Mouse (Mus musculus) liver, embryonic 14.5 days (tissue): ENCODE results near the gene Rftn1. TPM values are rescaled to one million over a fixed set of nuclear protein-coding genes. Genes with fewer than 3 reads are reported as not detected.

Experiments
- ATAC-seq: fragments of 200-750 bp; cut with Nextera tagmentation; 2 replicates; pipeline ENCODE4 v1.8.0; 2017; ENCODE audit warnings: moderate number of reproducible peaks, mild to moderate bottlenecking, moderate library complexity; ENCODE audit not compliant: insufficient read depth
- DNase-seq, 3 experiments: peaks; one replicate each; pipeline ENCODE4 v3.0.0-alpha.2; 2012 to 2013; ENCODE audit warnings: low read depth in 3 of 3, low spot score in 3 of 3
- H3K27ac ChIP-seq: fragments of 300-500 bp; sonication (generic); 2 replicates; pipeline ENCODE4 v1.5.1; 2014; ENCODE audit warnings: moderate library complexity, mild to moderate bottlenecking, control low read depth, inconsistent platforms
- H3K27me3 ChIP-seq: fragments of 300-500 bp; sonication (generic); 2 replicates; pipeline ENCODE4 v1.6.1; 2014; ENCODE audit warnings: mild to moderate bottlenecking, low read length, moderate library complexity; ENCODE audit not compliant: control insufficient read depth, insufficient read depth
- H3K36me3 ChIP-seq: fragments of 300-500 bp; sonication (generic); replicated peaks from 2 replicates; pipeline ENCODE4 v1.6.1; 2014; ENCODE audit warnings: low read depth; ENCODE audit not compliant: control insufficient read depth, insufficient read depth
- H3K4me1 ChIP-seq, 2 experiments: fragments of 200-500 bp in 1 of 2; fragments of 300-500 bp in 1 of 2; sonication (generic) in 1 of 2; replicated peaks; 2 replicates each; pipeline ENCODE4 v1.6.1; 2012 to 2014; ENCODE audit warnings: antibody characterized with exemption in 1 of 2, inconsistent platforms in 1 of 2, low read length in 1 of 2; ENCODE audit not compliant: control insufficient read depth in 2 of 2, insufficient read depth in 2 of 2
- H3K4me2 ChIP-seq: fragments of 300-500 bp; sonication (generic); 2 replicates; pipeline ENCODE4 v1.6.1; 2014; ENCODE audit warnings: low read depth, mild to moderate bottlenecking, control low read depth, moderate library complexity
- H3K4me3 ChIP-seq, 2 experiments: fragments of 200-500 bp in 1 of 2; fragments of 300-500 bp in 1 of 2; sonication (generic) in 1 of 2; 2 replicates each; pipeline ENCODE4 v1.5.1; 2012 to 2014; ENCODE audit warnings: low read depth in 2 of 2, low read length in 2 of 2, mild to moderate bottlenecking in 2 of 2, control low read depth in 1 of 2, inconsistent platforms in 1 of 2, moderate library complexity in 1 of 2; ENCODE audit not compliant: insufficient read depth in 1 of 2
- H3K9ac ChIP-seq: fragments of 300-500 bp; sonication (generic); replicated peaks from 2 replicates; pipeline ENCODE4 v1.6.1; 2014; ENCODE audit warnings: mild to moderate bottlenecking, control low read depth, moderate library complexity
- H3K9me3 ChIP-seq: fragments of 300-500 bp; sonication (generic); 2 replicates; pipeline ENCODE4 v1.6.1; 2016; ENCODE audit warnings: low read length, mixed read lengths; ENCODE audit not compliant: control insufficient read depth
- CTCF ChIP-seq: IDR thresholded peaks from 2 replicates; pipeline ENCODE4 v1.5.1; 2016; ENCODE audit warnings: antibody characterized with exemption, low read depth, control low read depth
- EP300 ChIP-seq: IDR thresholded peaks from 2 replicates; pipeline ENCODE4 v1.6.1; 2016; ENCODE audit warnings: antibody characterized with exemption, low read depth
- WGBS: fragments of 180-500 bp; shearing (Covaris S2); extraction: QIAGEN DNeasy Blood & Tissue Kit; methylation state at CpG from one replicate; pipeline ENCODE4 v1.1.7; 2014; ENCODE audit not compliant: insufficient replicate concordance; 5-methylcytosine and 5-hydroxymethylcytosine counted together
- polyA plus RNA-seq, 2 experiments: library from polyadenylated mRNA; depleted of rRNA in 1 of 2; stranded (reverse) in 1 of 2; unstranded in 1 of 2; fragments of >200 nt; fragmentation: Nextera tagmentation in 1 of 2; extraction: Ambion mirVana in 1 of 2; gene quantifications; 2 replicates each; pipeline versions ENCODE4 v1.2.1 to v1.2.3; 2012 to 2014

Rftn1 gene
- polyA plus RNA-seq, 2 experiments = 2.2 to 3.2 TPM

- no peak overlapping the region for H3K4me2 ChIP-seq
Measured at GRCm38 (mm10) chr17:50201828-50202445, 11.5 kb upstream of the Rftn1 start.

GRCm38 (mm10) chr17:50199075-50199850 lies 8.8 kb upstream of the Rftn1 start:
- TF ChIP-seq CTCF (no peak), EP300 (no peak)
- no peaks in the 10 kb centered on the region for H3K9me3 ChIP-seq
- H3K4me1 ChIP-seq = 0 out of 4 replicates have a peak, but pooled peaks cover 0 to 2% of the 10 kb centered on the region in 2 experiments
- no peak overlapping the region for H3K4me2 ChIP-seq
- H3K4me3 ChIP-seq = no peak overlapping the region
- H3K9ac ChIP-seq = no peak overlapping the region
- ATAC-seq (no peak), DNase-seq (no peak)
- no peaks in the 10 kb centered on the region; the same call in 1 of the 2 replicates for H3K27me3 ChIP-seq
- H3K27ac ChIP-seq = no peak overlapping the region
- 61% methylated on average over 8 of the region's 8 CpGs for WGBS
- no peaks in the 10 kb centered on the region for H3K36me3 ChIP-seq

More at GRCm38 (mm10) chr17:50201828-50202445, 11.5 kb upstream of the Rftn1 start:
- TF ChIP-seq EP300 (no peak), CTCF (no peak)
- Histone ChIP-seq H3K27ac (no peak overlapping the region), H3K27me3 (no peaks in the 10 kb centered on the region), H3K9ac (no peak overlapping the region), H3K4me3 (no peak overlapping the region), H3K36me3 (no peaks in the 10 kb centered on the region), H3K9me3 (no peaks in the 10 kb centered on the region), H3K4me1 (0 out of 4 replicates have a peak, but pooled peaks cover 0 to 2% of the 10 kb centered on the region in 2 experiments)
- DNase-seq (no peak), ATAC-seq (no peak)
- WGBS = 69% methylated on average over 12 of the region's 12 CpGs

- 38% methylated on average over 4 of the region's 4 CpGs for WGBS
- no peaks in the 10 kb centered on the region; the same call in 1 of the 2 replicates for H3K27me3 ChIP-seq
- no peak overlapping the region for H3K4me3 ChIP-seq
- no peaks in the 10 kb centered on the region for H3K36me3 ChIP-seq
- TF ChIP-seq EP300 = no peak
- H3K4me1 ChIP-seq = 0 out of 4 replicates have a peak, but pooled peaks cover 0 to 2% of the 10 kb centered on the region in 2 experiments
- no peak overlapping the region for H3K27ac ChIP-seq
- H3K4me2 ChIP-seq = no peak overlapping the region
- H3K9me3 ChIP-seq = no peaks in the 10 kb centered on the region
- DNase-seq (no peak), ATAC-seq (no peak)
- H3K9ac ChIP-seq = no peak overlapping the region
Measured at GRCm38 (mm10) chr17:50197572-50197971, 7.1 kb upstream of the Rftn1 start.

- ATAC-seq (no peak), DNase-seq (no peak)
- peaks cover 4% of the 10 kb centered on the region for H3K27me3 ChIP-seq
- TF ChIP-seq CTCF = no peak
- TF ChIP-seq EP300 = no peak
- H3K36me3 ChIP-seq = no peaks in the 10 kb centered on the region
- no peak overlapping the region for H3K27ac ChIP-seq
- H3K9ac ChIP-seq = no peak overlapping the region
- 0 out of 4 replicates have a peak, but pooled peaks cover 0 to 2% of the 10 kb centered on the region in 2 experiments for H3K4me1 ChIP-seq
- no peak overlapping the region for H3K4me3 ChIP-seq
- H3K9me3 ChIP-seq = no peaks in the 10 kb centered on the region
- 29% methylated on average over 10 of the region's 10 CpGs for WGBS
- H3K4me2 ChIP-seq = no peak overlapping the region
Measured at GRCm38 (mm10) chr17:50196005-50196672, 5.7 kb upstream of the Rftn1 start.

- H3K4me1 ChIP-seq = 0 out of 4 replicates have a peak, but pooled peaks cover 0 to 2% of the 10 kb centered on the region in 2 experiments
- H3K27me3 ChIP-seq = peaks cover 11% of the 10 kb centered on the region
- no peaks in the 10 kb centered on the region for H3K36me3 ChIP-seq
- no peak for DNase-seq
- no peak overlapping the region for H3K4me2 ChIP-seq
- H3K4me3 ChIP-seq = no peak overlapping the region
- H3K27ac ChIP-seq = no peak overlapping the region
- H3K9me3 ChIP-seq = no peaks in the 10 kb centered on the region
- ATAC-seq = no peak
- WGBS = 84% methylated on average over 7 of the region's 7 CpGs
- no peak overlapping the region for H3K9ac ChIP-seq
- TF ChIP-seq CTCF (no peak), EP300 (no peak)
Measured at GRCm38 (mm10) chr17:50195399-50195798, 4.9 kb upstream of the Rftn1 start.
